Mouse (Mus musculus) spleen, adult 12 weeks (tissue): ENCODE results near the gene Cdk6.

Source experiments
- DNase-seq: peaks from one replicate; pipeline ENCODE4 v3.0.0; 2022; ENCODE audit warnings: low spot score

Gene Cdk6

GRCm38 (mm10) chr5:3571266-3571665, 230.0 kb downstream of the Cdk6 start, which contains the start of gene 1700109H08Rik:
Gene 1700109H08Rik, plus strand, starts transcription at chr5:3571566.
- DNase-seq: no peak

GRCm38 (mm10) chr5:3574825-3575224, 233.5 kb downstream of the Cdk6 start:
- no peak for DNase-seq

- no peak for DNase-seq
Observed at GRCm38 (mm10) chr5:3577939-3578338, 236.7 kb downstream of the Cdk6 start.

GRCm38 (mm10) chr5:3579066-3579465, 237.8 kb downstream of the Cdk6 start:
- DNase-seq: no peak
